Mouse (Mus musculus): Measurements from ENCODE around the gene Kremen1.

GRCm38 (mm10) chr11:5304526-5304925 is 43.2 kb upstream of the Kremen1 start:
- TF ChIP-seq CTCF (IDR thresholded peaks at IDR 0.05; ENCODE audit: low read depth, low read length) (no peak), POLR2A (IDR thresholded peaks at IDR 0.05; ENCODE audit: borderline replicate concordance, low read depth, low read length) (no peak)

Measured in bone marrow macrophage, adult 2 months (primary cell).